Mouse (Mus musculus) cerebellum, postnatal 25 days (tissue): Measurements from ENCODE around the gene Soat2.
"Not testable (repeated sequence)": the region's sequence is repeated elsewhere in the genome, so short reads cannot be mapped to it uniquely, and the experiment has no call there.

Source experiments
- DNase-seq, 2 experiments: peaks; one replicate each; pipeline ENCODE4 v3.0.0; 2021; ENCODE audit warnings: mixed read lengths in 2 of 2

Soat2 gene

GRCm38 (mm10) chr15:102147674-102148402 lies 2.5 kb upstream of the Soat2 start:
- no peak for DNase-seq

- DNase-seq: no peak
Observed at GRCm38 (mm10) chr15:102149561-102149960, 765 bp upstream of the Soat2 start.

GRCm38 (mm10) chr15:102152646-102153045 lies 2.3 kb downstream of the Soat2 start:
- DNase-seq: no peak

GRCm38 (mm10) chr15:102155006-102155405 lies 4.7 kb downstream of the Soat2 start:
- DNase-seq: not testable (repeated sequence)

GRCm38 (mm10) chr15:102156836-102157235 lies 6.5 kb downstream of the Soat2 start:
- DNase-seq: peak in 1 of 2 experiments; percentile 37

GRCm38 (mm10) chr15:102160415-102161060 lies 10.2 kb downstream of the Soat2 start:
- DNase-seq: no peak

- no peak for DNase-seq
Observed at GRCm38 (mm10) chr15:102163900-102164693, 13.8 kb downstream of the Soat2 start.

- no peak for DNase-seq
Observed at GRCm38 (mm10) chr15:102165468-102166100, 15.3 kb downstream of the Soat2 start.

- DNase-seq: no peak
Observed at GRCm38 (mm10) chr15:102167620-102168021, 17.3 kb downstream of the Soat2 start.

GRCm38 (mm10) chr15:102169064-102169463 lies 18.7 kb downstream of the Soat2 start:
- DNase-seq: no peak

GRCm38 (mm10) chr15:102173581-102173980 lies 23.3 kb downstream of the Soat2 start:
- no peak for DNase-seq

GRCm38 (mm10) chr15:102175736-102176319 lies 25.5 kb downstream of the Soat2 start:
- DNase-seq: no peak

- no peak for DNase-seq
Observed at GRCm38 (mm10) chr15:102176571-102177316, 26.4 kb downstream of the Soat2 start.

- DNase-seq: peak; percentile 13 to 30
Observed at GRCm38 (mm10) chr15:102177417-102177816, 27.1 kb downstream of the Soat2 start.

GRCm38 (mm10) chr15:102178279-102178678 lies 28.0 kb downstream of the Soat2 start:
- DNase-seq: peak; percentile 92 to 94

- DNase-seq: no peak
Observed at GRCm38 (mm10) chr15:102179106-102179505, 28.8 kb downstream of the Soat2 start.

- DNase-seq: no peak
Observed at GRCm38 (mm10) chr15:102179924-102180323, 29.6 kb downstream of the Soat2 start.

- DNase-seq: no peak
Observed at GRCm38 (mm10) chr15:102183076-102183475, 32.8 kb downstream of the Soat2 start.

- no peak for DNase-seq
Observed at GRCm38 (mm10) chr15:102186239-102186638, 35.9 kb downstream of the Soat2 start.

GRCm38 (mm10) chr15:102188096-102188495 lies 37.8 kb downstream of the Soat2 start:
- no peak for DNase-seq

GRCm38 (mm10) chr15:102188883-102189282 lies 38.6 kb downstream of the Soat2 start:
- DNase-seq: no peak

- DNase-seq: no peak
Observed at GRCm38 (mm10) chr15:102191699-102192098, 41.4 kb downstream of the Soat2 start.
